9 mouse cellular contexts compared by ENCODE assay signal in the genomic region with DNA sequence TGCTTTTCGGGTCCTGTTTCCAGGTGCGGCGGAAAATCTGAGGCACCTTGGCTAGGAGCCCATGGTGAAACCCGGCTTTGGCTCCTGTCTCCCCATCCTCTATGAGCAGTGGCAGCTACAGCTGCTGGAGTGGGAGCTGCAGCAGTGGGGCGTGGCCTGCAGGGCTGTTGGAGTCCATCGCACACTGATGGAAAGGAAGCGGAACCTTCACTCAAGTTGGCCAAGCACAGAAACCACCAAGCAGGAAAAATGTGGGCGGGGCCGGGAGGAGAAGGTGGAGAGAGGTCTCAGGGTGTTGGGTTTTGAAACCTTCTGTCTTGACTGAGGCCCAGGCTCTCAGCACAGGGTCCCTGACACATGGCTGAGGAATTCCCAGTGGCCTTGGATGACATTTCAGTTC.
DNase-seq lines count a peak whose midpoint lies in the region; ATAC-seq and TF ChIP-seq lines count a peak whose summit lies in the region.
"Had no signal": no experiment of that assay in that cellular context is flagged by ENCODE, and none has a peak within 500 bp of the region (broad histone marks: within the 10 kb centered on the region; RNA-seq: fewer than 3 reads in every experiment).

No protein-coding gene starts in this region.

- no peaks in the 10 kb centered on the region for H3K36me3 ChIP-seq in lung, postnatal 0 days (ENCODE audit: insufficient read depth, low read length)
- H3K36me3 ChIP-seq in midbrain, embryonic 16.5 days (ENCODE audit: control insufficient read depth, insufficient read depth, low read length) = no peaks in the 10 kb centered on the region

- H3K27me3 ChIP-seq in lung, postnatal 0 days (replicated peaks; ENCODE audit: insufficient read depth, low read length) = no peaks in the 10 kb centered on the region
- H3K27me3 ChIP-seq in midbrain, embryonic 16.5 days (ENCODE audit: control insufficient read depth, insufficient read depth, low read depth, low read length) = no peaks in the 10 kb centered on the region

- H3K4me2 ChIP-seq in lung, postnatal 0 days (replicated peaks; ENCODE audit: low read depth, low read length) = peak overlapping the region; percentile 27; the same call in 1 of the 2 replicates
- H3K4me2 ChIP-seq in midbrain, embryonic 16.5 days (ENCODE audit: low read length) = no peak overlapping the region

- no peak for TF ChIP-seq EP300 in lung, postnatal 0 days (IDR thresholded peaks at IDR 0.05)

- H3K9ac ChIP-seq in lung, postnatal 0 days (replicated peaks; ENCODE audit: low read depth) = no peak overlapping the region
- H3K9ac ChIP-seq in midbrain, embryonic 16.5 days (ENCODE audit: low read depth, low read length) = no peak overlapping the region

- TF ChIP-seq POLR2A in embryonic fibroblast, embryonic 13.5 days (IDR thresholded peaks at IDR 0.05; ENCODE audit: low read depth, low read length) = no peak; the same call in 1 of the 2 replicates

- peak; percentile 96 for DNase-seq in heart, adult 11 months
- DNase-seq in heart, adult 8-10 months (ENCODE audit: low spot score) = no peak
- DNase-seq in kidney, adult 11 months = peak; percentile 71
- peak; percentile 73 for DNase-seq in lung, postnatal 0 days (ENCODE audit: low spot score)
- DNase-seq in cerebellum, adult 11-12 months = no peak
- DNase-seq in layer of hippocampus, adult 18-20 months (ENCODE audit: low spot score in 2 of 2) = no peak

- no peak for TF ChIP-seq CTCF in embryonic fibroblast, embryonic 13.5 days (IDR thresholded peaks at IDR 0.05; ENCODE audit: borderline replicate concordance, insufficient read depth, low read length)
- TF ChIP-seq CTCF in lung, postnatal 0 days (IDR thresholded peaks at IDR 0.05) = no peak

- peak; percentile 78 for ATAC-seq in lung, postnatal 0 days
- no peak for ATAC-seq in midbrain, embryonic 16.5 days

- H3K9me3 ChIP-seq in lung, postnatal 0 days (ENCODE audit: low read length) = no peaks in the 10 kb centered on the region
- H3K9me3 ChIP-seq in midbrain, embryonic 16.5 days (replicated peaks; ENCODE audit: control insufficient read depth, low read length, poor library complexity, severe bottlenecking) = no peaks in the 10 kb centered on the region

- H3K27ac ChIP-seq in embryonic fibroblast, embryonic 13.5 days (ENCODE audit: insufficient read depth, low read length) = peak overlapping the region; percentile 59
- no peak overlapping the region for H3K27ac ChIP-seq in lung, postnatal 0 days (ENCODE audit: low read length)
- no peak overlapping the region for H3K27ac ChIP-seq in midbrain, embryonic 16.5 days (ENCODE audit: low read length)
- H3K27ac ChIP-seq: heart, adult 2 months had no signal

- 20% methylated on average over 9 of the region's 9 CpGs for WGBS in lung, postnatal 0 days
- 85% methylated on average over 9 of the region's 9 CpGs for WGBS in midbrain, embryonic 16.5 days

- peaks cover 8% of the 10 kb centered on the region; the same call in 1 of the 2 replicates for H3K4me1 ChIP-seq in embryonic fibroblast, embryonic 13.5 days (ENCODE audit: control insufficient read depth, insufficient read depth, low read length)
- H3K4me1 ChIP-seq in lung, postnatal 0 days (ENCODE audit: insufficient read depth, low read depth, low read length) = no peaks in the 10 kb centered on the region; the same call in 1 of the 2 replicates
- H3K4me1 ChIP-seq in midbrain, embryonic 16.5 days (ENCODE audit: control insufficient read depth, insufficient read depth, low read length) = no peaks in the 10 kb centered on the region

- no peak overlapping the region for H3K4me3 ChIP-seq in embryonic fibroblast, embryonic 13.5 days (ENCODE audit: insufficient read depth, low read length)
- no peak overlapping the region for H3K4me3 ChIP-seq in lung, postnatal 0 days (ENCODE audit: low read depth, low read length)
- H3K4me3 ChIP-seq in midbrain, embryonic 16.5 days (ENCODE audit: low read depth, low read length) = no peak overlapping the region
- H3K4me3 ChIP-seq: heart, adult 2 months had no signal

Comparison
In these comparisons a context has a peak if more than half of its experiments do, and no peak if none do; other contexts are left out.
1. DNase-seq: peak in heart, adult 11 months (single experiment), kidney, adult 11 months (single experiment) and lung, postnatal 0 days (single experiment); none in heart, adult 8-10 months (single experiment), cerebellum, adult 11-12 months (single experiment) and layer of hippocampus, adult 18-20 months (0 of 2).